Comparison of ENCODE assay signal across 20 mouse cellular contexts in the genomic region with DNA sequence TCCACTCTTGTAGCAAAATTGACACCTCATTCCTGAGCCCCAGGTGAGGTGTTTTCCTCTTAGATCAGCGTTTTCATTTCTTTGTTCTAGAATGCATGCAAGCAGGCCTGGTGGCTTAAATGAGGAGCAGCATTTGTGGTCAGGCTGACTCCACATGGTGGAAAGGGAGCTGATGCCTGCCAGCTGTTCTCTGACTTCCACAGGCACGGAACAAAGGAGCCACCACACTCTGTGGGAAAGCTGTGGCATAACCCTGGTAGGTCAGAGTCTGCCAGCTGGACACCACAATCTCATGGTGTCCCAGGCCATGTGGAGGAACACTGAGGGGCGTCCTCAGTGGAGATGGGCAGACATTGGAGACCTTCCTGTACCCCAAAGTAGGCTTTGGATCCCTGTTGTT. TPM values are rescaled to one million over a fixed set of nuclear protein-coding genes. Genes with fewer than 3 reads are reported as not detected.
"Had no signal": no experiment of that assay in that cellular context is flagged by ENCODE, and none has a peak within 500 bp of the region (broad histone marks: within the 10 kb centered on the region; RNA-seq: fewer than 3 reads in every experiment).

No protein-coding gene starts in this region.

- H3K9ac ChIP-seq: liver, embryonic 12.5 days; liver, embryonic 15.5 days; midbrain, embryonic 12.5 days; midbrain, embryonic 15.5 days; neural tube, embryonic 13.5 days had no signal

- H3K36me3 ChIP-seq: liver, embryonic 12.5 days; liver, embryonic 15.5 days; midbrain, embryonic 12.5 days; midbrain, embryonic 15.5 days; neural tube, embryonic 13.5 days had no signal

- ATAC-seq: inflammation-experienced regulatory T-cells, adult 6 months; intestine, embryonic 16.5 days; liver, embryonic 12.5 days; midbrain, embryonic 15.5 days had no signal

- H3K4me3 ChIP-seq: liver, embryonic 12.5 days; liver, embryonic 15.5 days; midbrain, embryonic 12.5 days; midbrain, embryonic 15.5 days; neural tube, embryonic 13.5 days had no signal

- H3K27me3 ChIP-seq: midbrain, embryonic 15.5 days; neural tube, embryonic 13.5 days had no signal

- DNase-seq: kidney, adult 18-20 months; kidney, adult 9 months; kidney, postnatal 14 days; kidney, postnatal 4 days; left cerebral cortex, postnatal 4 days; lung, adult 2 months; lung, postnatal 10 days; retina, postnatal 1 day; thymus, adult 18-20 months; thymus, postnatal 36 days had no signal

- H3K9me3 ChIP-seq: liver, embryonic 12.5 days; liver, embryonic 15.5 days; midbrain, embryonic 12.5 days; midbrain, embryonic 15.5 days; neural tube, embryonic 13.5 days had no signal

- H3K27ac ChIP-seq: liver, embryonic 12.5 days; liver, embryonic 15.5 days; macrophage; midbrain, embryonic 12.5 days; midbrain, embryonic 15.5 days; neural tube, embryonic 13.5 days had no signal

- H3K4me2 ChIP-seq: liver, embryonic 12.5 days; liver, embryonic 15.5 days; midbrain, embryonic 12.5 days; midbrain, embryonic 15.5 days; neural tube, embryonic 13.5 days had no signal

- H3K4me1 ChIP-seq: liver, embryonic 12.5 days; midbrain, embryonic 12.5 days; midbrain, embryonic 15.5 days had no signal

RNA-seq across cellular contexts. Expression of gene Pck1, which starts 7.0 kb away (rescaled TPM):
- polyA plus RNA-seq: inflammation-experienced regulatory T-cells, adult 6 months; macrophage; midbrain, embryonic 12.5 days; midbrain, embryonic 15.5 days; neural tube, embryonic 13.5 days had no signal

RNA-seq across cellular contexts. Expression of gene Ctcfl, which starts 26.5 kb away (rescaled TPM):
- polyA plus RNA-seq: inflammation-experienced regulatory T-cells, adult 6 months; lung, adult 2 months; macrophage; midbrain, embryonic 12.5 days; spleen, adult 2 months; urinary bladder, adult 2 months had no signal
